11 mouse cellular contexts compared by ENCODE assay signal in the genomic region with DNA sequence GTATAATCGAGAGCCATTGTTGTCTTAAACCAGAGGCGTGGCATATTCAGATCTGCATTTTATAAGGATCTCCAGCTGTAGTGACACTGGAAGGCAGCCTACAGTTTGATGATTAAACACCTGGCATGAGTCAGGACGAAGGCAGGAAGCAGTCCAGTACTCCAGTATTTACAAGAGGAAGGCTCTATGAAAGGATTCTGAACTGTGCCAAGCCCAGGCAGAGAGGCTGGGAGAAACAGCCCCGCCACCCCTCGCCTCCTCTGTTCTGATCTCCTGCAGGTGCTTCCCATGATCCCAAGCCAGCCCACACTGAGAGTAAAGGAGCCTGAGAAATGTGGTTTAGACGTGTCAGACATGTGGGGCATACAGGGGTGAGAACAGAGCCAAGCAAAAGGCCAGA. TPM values are rescaled to one million over a fixed set of nuclear protein-coding genes. Genes with fewer than 3 reads are reported as not detected.
A peak's percentile ranks its signal among the peaks of the same experiment; 100 is the strongest.
DNase-seq lines count a peak whose midpoint lies in the region; ATAC-seq and TF ChIP-seq lines count a peak whose summit lies in the region.
"Had no signal": no experiment of that assay in that cellular context is flagged by ENCODE, and none has a peak within 500 bp of the region (broad histone marks: within the 10 kb centered on the region; RNA-seq: fewer than 3 reads in every experiment).

No protein-coding gene starts in this region.

- H3K79me2 ChIP-seq in liver, adult 2 months (ENCODE audit: control insufficient read depth, insufficient read depth, low read length) = no peaks in the 10 kb centered on the region

- H3K4me2 ChIP-seq in stomach, postnatal 0 days (replicated peaks; ENCODE audit: low read depth) = no peak overlapping the region
- H3K4me2 ChIP-seq: embryonic facial prominence, embryonic 12.5 days had no signal

- 7% methylated on average over 6 of the region's 6 CpGs for WGBS in liver, adult 2 months
- WGBS in stomach, postnatal 0 days = 15% methylated on average over 6 of the region's 6 CpGs
- 65% methylated on average over 6 of the region's 6 CpGs for WGBS in hindbrain, embryonic 10.5 days

- no peak overlapping the region for H3K4me3 ChIP-seq in liver, adult 2 months (ENCODE audit: insufficient read depth, low read depth, low read length)
- no peak overlapping the region for H3K4me3 ChIP-seq in stomach, postnatal 0 days (ENCODE audit: low read depth, low read length)
- H3K4me3 ChIP-seq in hindbrain, embryonic 10.5 days = no peak overlapping the region
- H3K4me3 ChIP-seq: embryonic facial prominence, embryonic 12.5 days had no signal

- TF ChIP-seq EP300 in stomach, postnatal 0 days (optimal IDR thresholded peaks at IDR 0.05) = no peak

- H3K27me3 ChIP-seq in liver, adult 2 months (ENCODE audit: control insufficient read depth, insufficient read depth, low read length) = no peaks in the 10 kb centered on the region
- H3K27me3 ChIP-seq in stomach, postnatal 0 days (ENCODE audit: control insufficient read depth, insufficient read depth, low read length) = no peaks in the 10 kb centered on the region
- H3K27me3 ChIP-seq in hindbrain, embryonic 10.5 days (ENCODE audit: insufficient read depth, poor library complexity, severe bottlenecking) = no peaks in the 10 kb centered on the region; the same call in 1 of the 2 replicates
- H3K27me3 ChIP-seq: embryonic facial prominence, embryonic 12.5 days had no signal

- TF ChIP-seq POLR2A in liver, adult 2 months (IDR thresholded peaks at IDR 0.05; ENCODE audit: extremely low read depth, insufficient read depth, low read length) = no peak

- ATAC-seq in stomach, postnatal 0 days (ENCODE audit: low FRiP score, low TSS enrichment) = peak; percentile 76

- H3K9me3 ChIP-seq in stomach, postnatal 0 days (ENCODE audit: control insufficient read depth, low read length) = no peaks in the 10 kb centered on the region
- H3K9me3 ChIP-seq in hindbrain, embryonic 10.5 days = no peaks in the 10 kb centered on the region
- H3K9me3 ChIP-seq: embryonic facial prominence, embryonic 12.5 days had no signal

- H3K4me1 ChIP-seq in liver, adult 2 months (ENCODE audit: control insufficient read depth, insufficient read depth, low read length) = peaks cover 8% of the 10 kb centered on the region; the same call in 1 of the 2 replicates
- H3K4me1 ChIP-seq in stomach, postnatal 0 days (replicated peaks; ENCODE audit: control insufficient read depth, insufficient read depth) = peaks cover 9% of the 10 kb centered on the region; the same call in 1 of the 2 replicates
- H3K4me1 ChIP-seq in hindbrain, embryonic 10.5 days (replicated peaks) = peaks cover 26% of the 10 kb centered on the region; the same call in 1 of the 2 replicates

- H3K36me3 ChIP-seq in liver, adult 2 months (ENCODE audit: control insufficient read depth, insufficient read depth, low read length) = no peaks in the 10 kb centered on the region
- H3K36me3 ChIP-seq in stomach, postnatal 0 days (ENCODE audit: control insufficient read depth, insufficient read depth, low read length) = no peaks in the 10 kb centered on the region
- H3K36me3 ChIP-seq in hindbrain, embryonic 10.5 days = no peaks in the 10 kb centered on the region
- H3K36me3 ChIP-seq: embryonic facial prominence, embryonic 12.5 days had no signal

- H3K9ac ChIP-seq in liver, adult 2 months (ENCODE audit: low read depth, low read length) = no peak overlapping the region
- no peak overlapping the region for H3K9ac ChIP-seq in stomach, postnatal 0 days (ENCODE audit: low read length)
- H3K9ac ChIP-seq: embryonic facial prominence, embryonic 12.5 days had no signal

- DNase-seq in liver, adult 2 months (ENCODE audit: extremely low read depth, low read depth, low spot score) = peak; percentile 81
- DNase-seq in liver = no peak
- peak; percentile 55 to 81 for DNase-seq in heart, adult 9 months (ENCODE audit: low spot score in 2 of 2)
- DNase-seq in kidney, postnatal 4 days = peak; percentile 35 to 54
- peak; percentile 57 for DNase-seq in stomach, postnatal 0 days (ENCODE audit: low spot score)
- no peak for DNase-seq in testis, postnatal 10 days (ENCODE audit: low spot score)
- no peak for DNase-seq in hindbrain, embryonic 10.5 days (ENCODE audit: low spot score)
- no peak for DNase-seq in thymus, postnatal 14 days

- H3K27ac ChIP-seq in liver, adult 2 months (replicated peaks; ENCODE audit: insufficient read depth, low read depth, low read length) = no peak overlapping the region
- peak overlapping the region; percentile 76 for H3K27ac ChIP-seq in stomach, postnatal 0 days (replicated peaks)
- no peak overlapping the region for H3K27ac ChIP-seq in hindbrain, embryonic 10.5 days
- H3K27ac ChIP-seq: embryonic facial prominence, embryonic 12.5 days had no signal

- TF ChIP-seq CTCF in liver, adult 2 months (IDR thresholded peaks at IDR 0.05; ENCODE audit: low read depth, low read length) = no peak
- TF ChIP-seq CTCF in stomach, postnatal 0 days (IDR thresholded peaks at IDR 0.05; ENCODE audit: low read depth) = no peak

RNA-seq across cellular contexts. Expression of a gene that starts 3.4 kb away (rescaled TPM):
- 1.8 and 2.1 TPM in 2 replicates for total RNA-seq in liver, adult 2 months (2014; rRNA removed)
- 0.19 and 0.28 TPM in 2 replicates for polyA plus RNA-seq in liver, adult 2 months (2012; rRNA removed)
- 8.5 and 9.4 TPM in 2 replicates for polyA plus RNA-seq in stomach, postnatal 0 days (2015; fragmentation: Nextera tagmentation; extraction: Ambion mirVana)
- polyA plus RNA-seq in hindbrain, embryonic 10.5 days (2016; fragmentation: Nextera tagmentation; extraction: Ambion mirVana) = 5.3 TPM in 2 replicates

RNA-seq across cellular contexts. Expression of a gene that starts 49.5 kb away (rescaled TPM):
- total RNA-seq in liver, adult 2 months (2014; rRNA removed) = not detected in 2 replicates
- not detected in 2 replicates for polyA plus RNA-seq in liver, adult 2 months (2012; rRNA removed)
- not detected in 2 replicates for polyA plus RNA-seq in stomach, postnatal 0 days (2015; fragmentation: Nextera tagmentation; extraction: Ambion mirVana)
- polyA plus RNA-seq in hindbrain, embryonic 10.5 days (2016; fragmentation: Nextera tagmentation; extraction: Ambion mirVana) = not detected in 2 replicates
- polyA plus RNA-seq: embryonic facial prominence, embryonic 12.5 days; hindbrain, embryonic 11.5 days; liver, embryonic 16.5 days had no signal

Comparison
In these comparisons a context has a peak if more than half of its experiments do, and no peak if none do; other contexts are left out.
1. DNase-seq: peak in liver, adult 2 months (single experiment), heart, adult 9 months (2 of 2), kidney, postnatal 4 days (2 of 2) and stomach, postnatal 0 days (single experiment); none in liver (single experiment), testis, postnatal 10 days (single experiment), hindbrain, embryonic 10.5 days (single experiment) and thymus, postnatal 14 days (single experiment).